Mouse (Mus musculus) B cell, adult (primary cell): Measurements from ENCODE around the gene Cdk14. TPM values are rescaled to one million over a fixed set of nuclear protein-coding genes. Genes with fewer than 3 reads are reported as not detected.

Experiments
- total RNA-seq: library from RNA; stranded (reverse); gene quantifications from 4 replicates; pipeline ENCODE4 v1.2.4, GENCODE M21; 2023; ENCODE audit not compliant: inconsistent age

Gene Cdk14
- total RNA-seq: 1.4 to 1.9 TPM (median 1.7 TPM) in 4 replicates

DNA sequence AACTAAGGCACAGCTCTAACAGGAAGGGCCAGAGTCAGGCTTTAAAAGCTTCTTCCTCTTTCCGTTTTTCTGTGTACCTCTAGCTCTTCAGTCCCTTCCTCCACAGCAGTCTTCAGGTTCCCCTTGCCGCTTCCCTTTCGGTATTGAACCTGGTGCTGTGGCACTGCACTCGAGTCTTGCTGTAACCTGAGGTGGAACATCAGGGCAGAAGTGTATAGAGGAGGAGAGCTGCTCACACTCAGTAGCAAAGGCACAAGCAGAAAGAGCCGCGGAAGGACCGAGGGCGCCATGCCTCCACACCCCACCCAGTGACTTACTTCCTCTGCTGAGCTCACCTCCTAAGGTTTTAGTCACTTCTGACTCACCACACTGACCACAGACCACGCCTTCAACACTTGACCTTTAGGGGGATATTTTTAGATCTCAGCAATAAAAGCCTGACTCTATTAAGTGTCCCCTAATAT lies at the start of gene Cdk14:
Gene Cdk14 (minus strand): TSS at position 321 of the 464 bp plus-strand sequence.

DNA sequence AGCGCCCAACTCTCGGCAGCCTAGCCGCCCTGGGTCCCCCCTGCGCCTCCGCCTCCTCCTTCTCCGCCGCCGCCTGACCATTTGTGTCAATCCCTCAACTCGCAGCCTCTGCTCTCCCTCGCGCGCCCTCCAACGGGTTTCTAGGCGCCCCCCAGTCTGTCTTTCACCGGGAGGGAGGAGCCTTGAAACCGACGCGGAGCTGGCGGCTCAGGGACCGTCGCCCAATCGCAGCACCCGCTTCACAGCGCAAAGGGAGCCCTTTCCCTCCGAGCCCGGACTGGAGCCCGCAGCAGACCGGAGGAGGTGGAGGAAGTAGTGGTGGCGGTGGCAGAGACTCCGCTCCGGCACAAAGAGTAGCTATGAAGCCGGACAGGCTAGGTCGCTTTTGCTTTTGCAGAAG lies 662.2 kb downstream of the Cdk14 start, which contains the start of gene Fzd1:
Gene Fzd1 (minus strand): TSS at position 134 of the 400 bp plus-strand sequence.

Other genes with a start within 250 kb of the Cdk14 start
- not detected in 4 replicates for gene 1700015F17Rik, start 58.8 kb upstream of the Cdk14 start, total RNA-seq
- gene Cldn12, start 94.6 kb upstream of the Cdk14 start, total RNA-seq: 0.48 to 0.77 TPM (median 0.60 TPM) in 4 replicates
- 23.4 to 26.0 TPM (median 24.6 TPM) in 4 replicates for gene Gtpbp10, start 139.2 kb upstream of the Cdk14 start, total RNA-seq
- gene Gm8773, start 153.5 kb upstream of the Cdk14 start, total RNA-seq: not detected in 4 replicates
- gene Cfap69, start 243.9 kb upstream of the Cdk14 start, total RNA-seq: not detected in 4 replicates